Mouse (Mus musculus) heart, postnatal 0 days (tissue): ENCODE results near the gene Fmnl1. TPM values are rescaled to one million over a fixed set of nuclear protein-coding genes. Genes with fewer than 3 reads are reported as not detected.

Experiments used
- ATAC-seq: fragments of 200-750 bp; cut with Nextera tagmentation; 2 replicates; pipeline ENCODE4 v1.8.0; 2017; ENCODE audit warnings: low read depth, moderate number of reproducible peaks, moderate library complexity; ENCODE audit not compliant: insufficient read depth
- DNase-seq: peaks from one replicate; pipeline ENCODE4 v3.0.0-alpha.2; 2016; ENCODE audit warnings: low spot score
- H3K27ac ChIP-seq: fragments of 300-500 bp; sonication (generic); 2 replicates; pipeline ENCODE4 v1.5.1; 2014; ENCODE audit warnings: low read depth, mild to moderate bottlenecking
- H3K27me3 ChIP-seq: fragments of 300-500 bp; sonication (generic); 2 replicates; pipeline ENCODE4 v1.6.1; 2014; ENCODE audit warnings: low read length, mixed read lengths; ENCODE audit not compliant: control insufficient read depth, insufficient read depth
- H3K36me3 ChIP-seq: fragments of 300-500 bp; sonication (generic); replicated peaks from 2 replicates; pipeline ENCODE4 v1.6.1; 2014; ENCODE audit warnings: low read length, mixed read lengths; ENCODE audit not compliant: control insufficient read depth, insufficient read depth
- H3K4me1 ChIP-seq: fragments of 300-500 bp; sonication (generic); 2 replicates; pipeline ENCODE4 v1.6.1; 2014; ENCODE audit warnings: antibody characterized with exemption; ENCODE audit not compliant: control insufficient read depth, insufficient read depth
- H3K4me2 ChIP-seq: fragments of 300-500 bp; sonication (generic); 2 replicates; pipeline ENCODE4 v1.6.1; 2014; ENCODE audit warnings: low read depth, mild to moderate bottlenecking, low read length, moderate library complexity
- H3K4me3 ChIP-seq: fragments of 300-500 bp; sonication (generic); 2 replicates; pipeline ENCODE4 v1.5.1; 2014; ENCODE audit warnings: low read depth, low read length
- H3K9ac ChIP-seq: fragments of 300-500 bp; sonication (generic); replicated peaks from 2 replicates; pipeline ENCODE4 v1.6.1; 2014; ENCODE audit warnings: low read depth, low read length, mixed read lengths
- H3K9me3 ChIP-seq: fragments of 300-500 bp; sonication (generic); replicated peaks from 2 replicates; pipeline ENCODE4 v1.6.1; 2016; ENCODE audit warnings: low read length; ENCODE audit not compliant: control insufficient read depth
- CTCF ChIP-seq: IDR thresholded peaks from 2 replicates; pipeline ENCODE4 v1.5.1; 2016; ENCODE audit warnings: antibody characterized with exemption, control low read depth, low read depth
- EP300 ChIP-seq: IDR thresholded peaks from 2 replicates; pipeline ENCODE4 v1.6.1; 2016; ENCODE audit warnings: antibody characterized with exemption, low read depth
- WGBS: fragments of 180-500 bp; shearing (Covaris S2); extraction: QIAGEN DNeasy Blood & Tissue Kit; methylation state at CpG from one replicate; pipeline ENCODE4 v1.1.7; 2014; 5-methylcytosine and 5-hydroxymethylcytosine counted together
- polyA plus RNA-seq: library from polyadenylated mRNA; unstranded; fragments of >200 nt; fragmentation: Nextera tagmentation; extraction: Ambion mirVana; gene quantifications from 2 replicates; pipeline ENCODE4 v1.2.1, GENCODE M21; 2015
- total RNA-seq: library from RNA; depleted of rRNA; stranded (reverse); fragments of >200 nt; gene quantifications from 2 replicates; pipeline ENCODE4 v1.2.3, GENCODE M21; 2014; ENCODE audit warnings: low replicate concordance

The Fmnl1 gene
- total and polyA plus RNA-seq, 2 experiments from 2014 or later, result 1.1 to 2.2 TPM

DNA sequence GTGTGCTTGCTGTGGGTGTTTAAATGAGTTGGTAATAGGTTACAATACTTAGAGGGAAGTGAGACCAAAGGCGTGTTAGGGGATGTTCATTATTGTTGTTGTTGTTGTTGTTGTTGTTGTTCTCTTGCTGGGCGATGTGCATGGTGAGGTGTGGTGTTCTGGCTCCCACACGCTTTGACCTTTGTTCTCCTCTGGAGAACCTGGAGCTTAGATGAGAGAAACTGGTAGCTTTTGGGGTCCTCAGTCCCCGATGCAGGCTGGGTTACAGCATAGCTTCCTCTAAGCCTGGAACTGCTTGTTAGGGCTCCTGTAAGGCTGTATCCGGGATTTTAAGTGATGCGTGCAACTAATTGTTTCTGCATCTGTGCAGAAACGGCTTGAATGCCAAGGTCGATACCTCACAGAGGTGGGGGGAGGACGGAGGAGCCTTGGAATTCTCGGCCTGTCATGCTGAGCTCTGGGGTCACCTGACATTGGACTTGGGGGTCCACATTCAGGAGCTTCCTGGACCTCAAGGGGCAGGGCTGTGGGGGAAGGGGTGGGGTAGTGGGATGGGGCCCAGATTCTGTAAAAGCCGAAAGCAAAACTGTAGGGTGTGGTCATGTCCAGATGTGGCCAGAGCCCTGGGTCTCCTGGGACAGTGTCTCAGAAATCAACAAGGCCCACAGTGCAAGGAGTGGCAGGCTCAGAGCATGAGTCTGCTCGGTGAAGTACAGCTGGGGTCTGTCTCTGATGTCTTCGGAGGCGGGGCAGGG is 5.0 kb downstream of the Fmnl1 start:
- Histone ChIP-seq H3K27ac (no peak overlapping the region), H3K9me3 (no peaks in the 10 kb centered on the region), H3K4me2 (0 out of 2 replicates have a peak overlapping the region, but pooled peaks have one; percentile 20), H3K36me3 (no peaks in the 10 kb centered on the region), H3K27me3 (peaks cover 11% of the 10 kb centered on the region), H3K9ac (no peak overlapping the region), H3K4me3 (no peak overlapping the region), H3K4me1 (0 out of 2 replicates have a peak, but pooled peaks cover 19% of the 10 kb centered on the region)
- WGBS, result 68% methylated on average over 14 of the region's 14 CpGs
- DNase-seq, result no peak
- ATAC-seq, result 0 out of 2 replicates have a peak, but pooled peaks have one; percentile 20
- no peak for TF ChIP-seq EP300

GRCm38 (mm10) chr11:103176510-103176909 is 5.6 kb downstream of the Fmnl1 start:
- H3K9ac ChIP-seq, result no peak overlapping the region
- 76% methylated on average over 1 of the region's 1 CpGs for WGBS
- no peaks in the 10 kb centered on the region for H3K36me3 ChIP-seq
- ATAC-seq (no peak), DNase-seq (no peak)
- TF ChIP-seq CTCF (no peak), EP300 (no peak)
- peaks cover 5% of the 10 kb centered on the region for H3K27me3 ChIP-seq
- no peak overlapping the region for H3K27ac ChIP-seq
- H3K9me3 ChIP-seq, result no peaks in the 10 kb centered on the region
- 0 out of 2 replicates have a peak, but pooled peaks cover 16% of the 10 kb centered on the region for H3K4me1 ChIP-seq
- no peak overlapping the region for H3K4me2 ChIP-seq
- no peak overlapping the region for H3K4me3 ChIP-seq

DNA sequence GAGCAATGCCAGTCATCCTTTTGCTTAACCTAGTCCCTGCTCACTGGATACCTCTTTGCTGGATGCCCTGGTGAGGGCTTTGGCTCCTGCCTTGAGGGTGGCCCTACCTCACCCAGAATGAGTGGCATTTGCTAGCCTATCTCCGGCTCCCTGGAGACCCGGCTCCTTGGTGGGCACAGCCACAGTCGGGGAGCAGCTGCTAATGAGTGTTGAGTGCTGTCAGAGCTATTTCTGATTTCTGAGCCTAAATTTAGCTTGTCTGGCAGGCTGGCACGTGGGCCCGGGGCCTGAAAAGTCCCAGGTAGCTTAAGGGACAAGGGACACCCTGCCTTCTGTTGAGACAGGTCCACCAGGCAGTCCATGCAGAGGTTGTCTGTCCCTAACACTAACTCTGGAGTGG is 6.3 kb downstream of the Fmnl1 start:
- Histone ChIP-seq H3K27ac (peak overlapping the region; percentile 60), H3K27me3 (no peaks in the 10 kb centered on the region), H3K9me3 (no peaks in the 10 kb centered on the region), H3K36me3 (no peaks in the 10 kb centered on the region), H3K4me3 (no peak overlapping the region), H3K4me1 (0 out of 2 replicates have a peak, but pooled peaks cover 16% of the 10 kb centered on the region), H3K9ac (no peak overlapping the region), H3K4me2 (no peak overlapping the region)
- 40% methylated on average over 5 of the region's 5 CpGs for WGBS
- peak; percentile 70 for ATAC-seq
- peak; percentile 75 for DNase-seq
- no peak for TF ChIP-seq EP300
- no peak for TF ChIP-seq CTCF

DNA sequence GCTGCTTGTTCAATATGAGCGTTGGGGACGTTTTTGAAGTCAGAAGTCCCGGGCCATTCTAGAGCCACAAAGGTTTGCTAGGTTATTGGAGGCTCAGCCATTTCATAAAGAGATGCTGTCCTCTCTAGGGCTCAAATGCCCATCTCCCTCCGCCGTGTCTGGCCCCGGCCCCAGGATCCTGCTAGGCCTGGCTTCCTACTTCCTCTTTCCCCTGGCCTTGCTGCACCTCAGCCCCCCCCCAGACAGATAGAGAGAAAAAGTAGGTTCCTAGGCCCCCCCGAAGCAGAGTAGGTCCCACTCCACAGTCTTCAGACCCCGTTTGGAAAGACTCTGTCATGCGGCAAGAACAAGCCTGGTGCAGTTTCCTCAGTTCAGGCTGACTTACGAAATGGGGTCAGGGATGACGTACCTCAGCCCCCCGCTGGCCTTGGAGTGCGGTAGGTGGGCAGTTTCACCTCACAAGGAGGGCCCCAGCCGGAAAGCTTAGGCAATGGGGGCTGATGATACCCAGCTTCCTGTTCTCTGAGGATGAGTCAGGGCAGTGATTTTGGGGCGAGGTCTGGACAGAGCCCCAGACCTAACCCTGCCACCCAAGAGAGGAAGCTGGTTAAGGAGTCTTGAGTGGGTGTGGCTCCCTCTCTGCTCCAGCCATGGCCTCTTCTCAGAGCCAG is 7.0 kb downstream of the Fmnl1 start:
- WGBS, result 79% methylated on average over 15 of the region's 15 CpGs
- H3K27ac ChIP-seq, result peak overlapping the region; percentile 60
- DNase-seq (no peak), ATAC-seq (no peak)
- no peaks in the 10 kb centered on the region for H3K27me3 ChIP-seq
- H3K4me2 ChIP-seq, result no peak overlapping the region
- no peak overlapping the region for H3K4me3 ChIP-seq
- no peak overlapping the region for H3K9ac ChIP-seq
- TF ChIP-seq CTCF, result no peak
- TF ChIP-seq EP300, result no peak
- H3K9me3 ChIP-seq, result no peaks in the 10 kb centered on the region
- 0 out of 2 replicates have a peak, but pooled peaks cover 16% of the 10 kb centered on the region for H3K4me1 ChIP-seq
- H3K36me3 ChIP-seq, result no peaks in the 10 kb centered on the region

DNA sequence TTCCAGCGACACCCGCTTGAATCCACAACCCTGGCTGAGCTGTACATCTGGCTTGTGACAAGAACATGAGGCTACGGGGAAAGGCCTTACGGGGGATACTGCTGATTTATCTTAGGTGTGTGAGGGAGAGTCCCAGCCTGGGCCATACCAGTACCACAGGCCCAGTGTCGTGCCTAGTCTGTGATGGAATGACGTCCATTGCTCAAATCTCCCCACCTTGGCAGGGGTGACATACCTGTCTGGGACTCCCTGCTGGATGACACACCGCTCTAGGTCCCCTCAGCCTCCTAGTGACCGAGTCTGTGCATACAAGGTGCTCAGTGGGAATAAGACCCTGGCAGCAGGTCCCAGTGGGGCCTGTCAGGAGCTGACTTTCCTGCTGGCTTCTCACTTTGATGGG is 7.8 kb downstream of the Fmnl1 start:
- no peaks in the 10 kb centered on the region for H3K36me3 ChIP-seq
- no peak overlapping the region for H3K9ac ChIP-seq
- H3K4me2 ChIP-seq, result no peak overlapping the region
- 0 out of 2 replicates have a peak, but pooled peaks cover 16% of the 10 kb centered on the region for H3K4me1 ChIP-seq
- TF ChIP-seq CTCF, result no peak
- no peak for TF ChIP-seq EP300
- H3K27ac ChIP-seq, result no peak overlapping the region
- no peaks in the 10 kb centered on the region for H3K9me3 ChIP-seq
- ATAC-seq (no peak), DNase-seq (no peak)
- no peak overlapping the region for H3K4me3 ChIP-seq
- no peaks in the 10 kb centered on the region for H3K27me3 ChIP-seq
- WGBS, result 91% methylated on average over 8 of the region's 8 CpGs
